Mouse (Mus musculus) kidney, postnatal 0 days (tissue): ENCODE measurements around the gene Commd7. TPM values are rescaled to one million over a fixed set of nuclear protein-coding genes. Genes with fewer than 3 reads are reported as not detected.

ENCODE experiments used
- ATAC-seq: fragments of 200-750 bp; cut with Nextera tagmentation; replicated peaks from 2 replicates; pipeline ENCODE4 v1.8.0; 2017; ENCODE audit warnings: low read depth, moderate number of reproducible peaks, moderate TSS enrichment, moderate library complexity; ENCODE audit not compliant: low FRiP score
- DNase-seq: peaks from one replicate; pipeline ENCODE4 v3.0.0-alpha.2; 2016; ENCODE audit warnings: low spot score
- H3K27ac ChIP-seq: fragments of 300-500 bp; sonication (generic); 2 replicates; pipeline ENCODE4 v1.5.1; 2014; ENCODE audit warnings: mild to moderate bottlenecking
- H3K27me3 ChIP-seq: fragments of 300-500 bp; sonication (generic); 2 replicates; pipeline ENCODE4 v1.6.1; 2014; ENCODE audit warnings: low read length, mixed read lengths; ENCODE audit not compliant: insufficient read depth
- H3K36me3 ChIP-seq: fragments of 300-500 bp; sonication (generic); 2 replicates; pipeline ENCODE4 v1.6.1; 2014; ENCODE audit warnings: low read length, mixed read lengths; ENCODE audit not compliant: insufficient read depth
- H3K4me1 ChIP-seq: fragments of 300-500 bp; sonication (generic); replicated peaks from 2 replicates; pipeline ENCODE4 v1.6.1; 2014; ENCODE audit warnings: antibody characterized with exemption, low read length, mixed read lengths; ENCODE audit not compliant: insufficient read depth
- H3K4me2 ChIP-seq: fragments of 300-500 bp; sonication (generic); 2 replicates; pipeline ENCODE4 v1.6.1; 2014; ENCODE audit warnings: mild to moderate bottlenecking, low read length, moderate library complexity, mixed read lengths
- H3K4me3 ChIP-seq: fragments of 300-500 bp; sonication (generic); replicated peaks from 2 replicates; pipeline ENCODE4 v1.5.1; 2014; ENCODE audit warnings: low read depth, low read length
- H3K9ac ChIP-seq: fragments of 300-500 bp; sonication (generic); 2 replicates; pipeline ENCODE4 v1.6.1; 2014; ENCODE audit warnings: low read depth, low read length
- H3K9me3 ChIP-seq: fragments of 300-500 bp; sonication (generic); replicated peaks from 2 replicates; pipeline ENCODE4 v1.6.1; 2016; ENCODE audit warnings: low read length, inconsistent platforms, mixed read lengths
- CTCF ChIP-seq: IDR thresholded peaks from 2 replicates; pipeline ENCODE4 v1.5.1; 2016; ENCODE audit warnings: antibody characterized with exemption, low read depth, mild to moderate bottlenecking, moderate library complexity
- WGBS: fragments of 180-500 bp; shearing (Covaris S2); extraction: QIAGEN DNeasy Blood & Tissue Kit; methylation state at CpG from one replicate; pipeline ENCODE4 v1.1.7; 2014; 5-methylcytosine and 5-hydroxymethylcytosine counted together
- polyA plus RNA-seq: library from polyadenylated mRNA; unstranded; fragments of >200 nt; fragmentation: Nextera tagmentation; extraction: Ambion mirVana; gene quantifications from 2 replicates; pipeline ENCODE4 v1.2.1, GENCODE M21; 2015

Commd7 gene
- polyA plus RNA-seq, 1 experiment from 2014 or later: 78.8 TPM

DNA sequence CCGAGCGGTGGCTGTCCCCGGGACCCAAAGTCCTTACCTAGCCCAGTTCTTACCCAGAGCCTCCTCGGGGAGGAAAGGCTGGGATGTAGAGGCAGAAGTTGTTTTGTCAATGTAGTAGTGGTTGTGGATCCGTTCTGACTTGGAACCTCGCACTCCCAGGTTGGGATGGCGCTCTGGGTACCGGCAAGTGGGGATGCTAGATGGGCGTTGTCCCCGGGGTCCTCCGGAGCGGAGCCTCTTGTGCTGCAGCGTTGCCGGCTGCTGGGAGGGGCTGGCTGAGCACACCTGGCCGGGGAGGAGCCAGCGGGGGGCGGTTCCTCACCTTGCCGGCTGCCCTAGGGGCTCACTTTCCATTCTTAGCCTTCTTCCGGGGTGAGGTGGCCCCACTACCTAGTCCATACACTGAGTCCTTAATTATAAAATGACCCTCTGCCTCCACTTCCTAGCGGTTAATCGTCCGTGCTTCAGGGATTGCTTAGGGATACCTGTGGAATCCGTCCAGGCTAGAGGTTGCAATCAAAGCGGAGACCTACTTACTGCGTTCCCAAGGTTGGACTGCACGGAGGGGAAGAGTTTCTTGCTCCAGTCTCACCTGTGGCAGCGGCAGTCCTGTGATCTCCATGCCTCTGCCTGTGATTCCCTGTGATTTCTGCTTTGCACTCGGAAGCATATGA is 17.6 kb upstream of the Commd7 start:
- DNase-seq: peak; percentile 25
- Histone ChIP-seq H3K4me2 (peak overlapping the region; percentile 96), H3K27me3 (no peaks in the 10 kb centered on the region), H3K4me3 (peak overlapping the region; percentile 81), H3K27ac (peak overlapping the region; percentile 42; the same call in 1 of the 2 replicates), H3K9ac (peak overlapping the region; percentile 87), H3K4me1 (peaks cover 3% of the 10 kb centered on the region; the same call in 1 of the 2 replicates), H3K36me3 (no peaks in the 10 kb centered on the region), H3K9me3 (no peaks in the 10 kb centered on the region)
- no peak for TF ChIP-seq CTCF
- WGBS: 3% methylated on average over 27 of the region's 28 CpGs
- ATAC-seq: peak; percentile 31

DNA sequence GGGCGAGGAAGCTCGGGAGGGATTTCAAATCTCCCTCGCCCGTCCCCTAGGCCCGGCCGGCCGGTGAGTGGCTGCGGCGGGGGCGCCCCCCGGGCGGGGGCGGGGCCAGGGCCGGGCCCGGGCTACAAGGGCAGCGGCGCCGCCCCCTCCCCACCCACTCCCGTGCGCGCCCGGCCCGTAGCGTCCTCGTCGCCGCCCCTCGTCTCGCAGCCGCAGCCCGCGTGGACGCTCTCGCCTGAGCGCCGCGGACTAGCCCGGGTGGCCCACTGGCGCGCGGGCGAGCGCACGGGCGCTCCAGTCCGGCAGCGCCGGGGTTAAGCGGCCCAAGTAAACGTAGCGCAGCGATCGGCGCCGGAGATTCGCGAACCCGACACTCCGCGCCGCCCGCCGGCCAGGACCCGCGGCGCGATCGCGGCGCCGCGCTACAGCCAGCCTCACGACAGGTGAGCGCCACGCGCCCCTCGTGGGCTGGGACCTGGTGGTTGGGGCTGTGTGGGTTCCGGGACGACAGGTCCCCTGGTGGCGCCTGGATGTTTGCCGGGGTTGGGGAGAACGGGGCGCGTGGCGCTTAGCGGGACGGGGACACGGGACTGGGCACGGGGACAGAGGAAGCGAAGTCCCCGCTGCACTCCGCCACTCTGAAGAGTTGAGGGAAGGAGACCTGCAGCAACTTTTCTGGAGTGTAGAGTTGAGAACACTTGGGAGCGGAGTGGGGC is 16.9 kb upstream of the Commd7 start, which contains the start of gene Dnmt3b:
TSS of gene Dnmt3b (plus strand) at position 153 of the 716 bp plus-strand sequence.
- Histone ChIP-seq H3K36me3 (no peaks in the 10 kb centered on the region), H3K4me3 (peak within 1 kb of the TSS; percentile 81), H3K27ac (peak within 1 kb of the TSS; percentile 42; the same call in 1 of the 2 replicates), H3K4me1 (peaks cover 3% of the 10 kb centered on the region; the same call in 1 of the 2 replicates), H3K27me3 (no peaks in the 10 kb centered on the region), H3K4me2 (peak within 1 kb of the TSS; percentile 96), H3K9me3 (no peaks in the 10 kb centered on the region), H3K9ac (peak within 1 kb of the TSS; percentile 87)
- ATAC-seq: peak; percentile 80
- WGBS: under 1% methylated on average over 68 of the region's 93 CpGs
- TF ChIP-seq CTCF: peak; percentile 1; the same call in 1 of the 2 replicates
- peak; percentile 71 for DNase-seq

DNA sequence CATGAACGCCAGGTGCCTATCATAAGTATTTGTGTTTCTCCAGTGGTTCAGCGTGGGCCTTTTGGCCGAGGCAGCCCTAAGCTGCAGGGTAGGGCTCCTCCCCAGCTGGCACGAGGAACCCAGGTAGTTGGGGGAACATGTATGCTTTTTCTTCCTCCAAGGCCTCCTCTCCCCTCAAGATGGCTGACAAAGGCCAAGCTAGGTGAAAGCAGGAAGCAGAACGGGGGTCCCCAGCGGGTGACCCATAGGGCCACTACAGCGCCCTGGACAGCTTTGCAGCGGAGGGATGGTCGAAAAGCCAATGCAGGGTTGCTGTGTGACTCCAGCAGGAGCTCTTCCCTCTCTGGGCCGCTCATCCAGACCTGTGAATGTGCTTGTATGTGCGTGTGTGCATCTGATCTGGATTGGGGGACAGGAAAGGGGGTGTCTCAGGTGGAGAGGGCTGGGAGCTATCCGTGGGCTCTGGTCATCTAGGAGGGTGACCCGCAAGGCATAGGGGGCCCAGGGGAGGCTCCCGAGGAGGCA is 16.3 kb upstream of the Commd7 start:
- TF ChIP-seq CTCF: no peak
- Histone ChIP-seq H3K27me3 (no peaks in the 10 kb centered on the region), H3K9me3 (no peaks in the 10 kb centered on the region), H3K27ac (peak overlapping the region; percentile 42; the same call in 1 of the 2 replicates), H3K36me3 (no peaks in the 10 kb centered on the region), H3K4me1 (peaks cover 3% of the 10 kb centered on the region; the same call in 1 of the 2 replicates), H3K4me3 (peak overlapping the region; percentile 81), H3K4me2 (peak overlapping the region; percentile 96), H3K9ac (peak overlapping the region; percentile 87)
- no peak for DNase-seq
- ATAC-seq: no peak
- 24% methylated on average over 14 of the region's 14 CpGs for WGBS

DNA sequence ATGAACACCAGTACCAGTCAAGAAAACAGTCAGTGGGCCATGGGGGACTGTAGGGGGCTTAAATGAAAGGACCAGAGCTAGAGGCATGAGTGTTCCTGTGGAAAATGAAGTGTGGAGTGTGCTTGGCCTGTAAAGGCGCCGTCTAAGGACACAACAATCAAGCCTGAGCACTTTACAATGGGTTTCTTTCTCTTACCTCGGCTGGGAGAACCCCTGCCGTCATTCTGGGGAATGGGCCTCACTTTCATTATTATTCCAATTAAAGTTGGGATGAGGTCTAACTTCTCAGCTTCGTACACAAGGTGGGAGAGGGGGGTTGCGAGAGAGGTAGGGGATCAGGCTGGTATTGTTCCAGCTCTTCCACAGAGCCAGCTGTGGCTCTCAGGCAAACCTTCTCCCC is 10.4 kb upstream of the Commd7 start:
- WGBS: 43% methylated on average over 6 of the region's 6 CpGs
- no peak for TF ChIP-seq CTCF
- no peak for ATAC-seq

DNA sequence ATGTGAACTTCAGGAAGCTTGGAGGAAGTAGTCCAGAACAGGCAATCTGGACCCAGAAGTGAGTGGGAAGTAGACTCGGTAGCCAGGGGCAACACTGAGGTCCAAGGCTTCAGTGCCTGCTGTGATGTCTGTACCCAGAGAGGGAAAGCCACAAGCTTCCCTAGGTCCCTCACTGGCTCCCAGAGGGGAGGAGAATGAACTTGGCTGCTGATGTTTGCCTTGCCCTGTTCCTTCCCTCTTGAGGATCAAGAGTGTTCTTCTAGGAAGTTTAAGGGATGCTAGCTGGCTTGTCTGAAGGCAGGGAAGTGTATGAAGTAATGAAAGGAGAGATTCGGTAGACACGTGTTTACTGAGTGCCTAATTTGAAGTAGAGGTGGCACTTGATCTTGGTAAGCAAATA is 9.9 kb upstream of the Commd7 start:
- no peaks in the 10 kb centered on the region for H3K4me1 ChIP-seq
- H3K9ac ChIP-seq: no peak overlapping the region
- H3K36me3 ChIP-seq: no peaks in the 10 kb centered on the region
- WGBS: 39% methylated on average over 3 of the region's 3 CpGs
- H3K27ac ChIP-seq: no peak overlapping the region
- no peaks in the 10 kb centered on the region for H3K9me3 ChIP-seq
- H3K4me2 ChIP-seq: no peak overlapping the region
- no peak overlapping the region for H3K4me3 ChIP-seq
- no peak for DNase-seq
- no peak for ATAC-seq
- H3K27me3 ChIP-seq: no peaks in the 10 kb centered on the region
- TF ChIP-seq CTCF: no peak

More for the DNA sequence above, 10.4 kb upstream of the Commd7 start:
- Histone ChIP-seq H3K4me1 (no peaks in the 10 kb centered on the region), H3K9me3 (no peaks in the 10 kb centered on the region), H3K4me2 (no peak overlapping the region), H3K27ac (no peak overlapping the region), H3K27me3 (no peaks in the 10 kb centered on the region), H3K4me3 (no peak overlapping the region), H3K36me3 (no peaks in the 10 kb centered on the region), H3K9ac (no peak overlapping the region)
- DNase-seq: no peak

DNA sequence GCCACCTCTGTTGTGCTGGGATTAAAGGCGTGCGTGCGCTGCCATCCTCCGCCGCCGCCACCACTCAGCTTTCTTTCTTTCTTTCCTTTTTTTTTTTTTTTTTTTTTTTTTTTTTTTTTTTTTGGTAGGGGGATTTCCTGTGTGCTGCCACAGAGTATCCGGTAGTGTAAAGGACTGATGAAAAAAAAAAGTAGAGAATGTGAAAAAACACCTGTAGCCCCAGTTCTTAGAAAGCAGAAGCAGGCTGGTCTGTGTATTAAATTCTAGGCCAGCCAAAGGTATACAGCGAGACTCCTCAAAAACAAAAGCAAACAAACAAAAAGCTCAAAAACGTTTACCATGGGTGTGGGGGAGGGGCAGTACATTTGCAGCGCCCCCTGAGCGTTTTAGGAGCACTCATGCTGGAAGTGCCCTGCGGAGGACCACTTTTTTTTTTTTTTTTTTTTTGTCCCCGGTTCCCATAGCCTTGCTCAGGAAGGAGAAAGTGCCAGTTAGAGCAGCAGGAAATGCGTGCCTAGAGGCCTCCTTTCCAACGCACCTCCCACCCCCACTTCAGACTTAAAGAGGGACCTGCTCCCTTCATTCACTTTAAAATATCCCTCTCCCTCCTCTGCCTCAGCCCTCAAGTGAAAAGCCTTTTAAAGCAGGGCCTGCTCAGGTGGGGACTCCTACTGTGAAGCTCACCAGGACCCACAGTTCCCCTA is 6.5 kb upstream of the Commd7 start:
- H3K27me3 ChIP-seq: no peaks in the 10 kb centered on the region
- 37% methylated on average over 15 of the region's 15 CpGs for WGBS
- no peak overlapping the region for H3K4me3 ChIP-seq
- no peak overlapping the region for H3K9ac ChIP-seq
- H3K4me1 ChIP-seq: no peaks in the 10 kb centered on the region
- H3K36me3 ChIP-seq: no peaks in the 10 kb centered on the region
- no peak for ATAC-seq
- H3K4me2 ChIP-seq: no peak overlapping the region
- no peak for DNase-seq
- H3K9me3 ChIP-seq: no peaks in the 10 kb centered on the region
- TF ChIP-seq CTCF: no peak
- H3K27ac ChIP-seq: peak overlapping the region; percentile 25; the same call in 1 of the 2 replicates
